Mouse (Mus musculus) midbrain, embryonic 11.5 days (tissue): ENCODE measurements around the gene Epha3. TPM values are rescaled to one million over a fixed set of nuclear protein-coding genes. Genes with fewer than 3 reads are reported as not detected.

Source experiments
- ATAC-seq: fragments of 200-750 bp; cut with Nextera tagmentation; 2 replicates; pipeline ENCODE4 v1.8.0; 2017; ENCODE audit warnings: moderate TSS enrichment, moderate library complexity; ENCODE audit not compliant: low FRiP score
- DNase-seq: peaks from one replicate; pipeline ENCODE4 v3.0.0; 2015; ENCODE audit warnings: low spot score; ENCODE audit errors: missing footprints
- H3K27ac ChIP-seq: fragments of 300-500 bp; sonication (generic); 2 replicates; pipeline ENCODE4 v1.5.1; 2014; ENCODE audit warnings: low read depth, low read length
- H3K27me3 ChIP-seq: fragments of 300-500 bp; sonication (generic); 2 replicates; pipeline ENCODE4 v1.6.1; 2014; ENCODE audit warnings: mild to moderate bottlenecking, low read length, moderate library complexity, mixed read lengths; ENCODE audit not compliant: control insufficient read depth, insufficient read depth
- H3K36me3 ChIP-seq: fragments of 300-500 bp; sonication (generic); 2 replicates; pipeline ENCODE4 v1.6.1; 2014; ENCODE audit warnings: mild to moderate bottlenecking, low read length, moderate library complexity, mixed read lengths; ENCODE audit not compliant: control insufficient read depth, insufficient read depth
- H3K4me1 ChIP-seq: fragments of 300-500 bp; sonication (generic); 2 replicates; pipeline ENCODE4 v1.6.1; 2014; ENCODE audit warnings: low read length; ENCODE audit not compliant: control insufficient read depth, insufficient read depth
- H3K4me2 ChIP-seq: fragments of 300-500 bp; sonication (generic); 2 replicates; pipeline ENCODE4 v1.6.1; 2014; ENCODE audit warnings: mild to moderate bottlenecking, moderate library complexity
- H3K4me3 ChIP-seq: fragments of 300-500 bp; sonication (generic); 2 replicates; pipeline ENCODE4 v1.5.1; 2014; ENCODE audit warnings: low read depth, low read length
- H3K9ac ChIP-seq: fragments of 300-500 bp; sonication (generic); 2 replicates; pipeline ENCODE4 v1.6.1; 2014; ENCODE audit warnings: low read length
- H3K9me3 ChIP-seq: fragments of 300-500 bp; sonication (generic); 2 replicates; pipeline ENCODE4 v1.6.1; 2016; ENCODE audit warnings: low read length; ENCODE audit not compliant: control insufficient read depth
- WGBS: fragments of 180-500 bp; shearing (Covaris S2); extraction: QIAGEN DNeasy Blood & Tissue Kit; methylation state at CpG from one replicate; pipeline ENCODE4 v1.1.7; 2014; 5-methylcytosine and 5-hydroxymethylcytosine counted together
- polyA plus RNA-seq: library from polyadenylated mRNA; unstranded; fragments of >200 nt; fragmentation: Nextera tagmentation; extraction: Ambion mirVana; gene quantifications from 2 replicates; pipeline ENCODE4 v1.2.1, GENCODE M21; 2014

The Epha3 gene
- 35.0 and 37.9 TPM in 2 replicates for polyA plus RNA-seq

DNA sequence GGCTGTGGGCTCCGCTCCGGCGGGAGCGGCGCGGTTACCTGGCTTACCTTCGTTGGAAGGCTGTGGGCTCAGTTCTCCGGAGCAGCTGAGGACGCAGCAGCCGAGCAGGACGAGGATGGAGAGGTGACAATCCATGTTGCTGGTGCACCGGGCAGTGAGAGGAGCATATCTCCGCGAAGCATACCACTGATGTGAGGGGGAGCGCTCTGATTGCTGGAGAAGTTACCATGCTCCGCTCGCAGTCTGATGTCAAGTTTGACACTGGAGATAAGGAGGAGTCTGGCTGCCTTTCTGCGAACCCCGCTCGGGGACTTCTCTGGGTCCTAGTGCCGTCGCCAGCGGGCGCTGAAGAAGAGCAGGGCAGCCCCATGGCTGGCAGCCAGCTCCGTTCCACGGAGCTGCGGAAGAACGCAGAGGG, at the start of gene Epha3:
Gene Epha3, minus strand, starts transcription at position 263 of the 418 bp plus-strand sequence.
- Histone ChIP-seq H3K9ac (peak within 1 kb of the TSS; percentile 57; the same call in 1 of the 2 replicates), H3K9me3 (no peaks in the 10 kb centered on the region), H3K4me2 (peak within 1 kb of the TSS; percentile 75), H3K36me3 (no peaks in the 10 kb centered on the region), H3K4me3 (peak within 1 kb of the TSS; percentile 58), H3K4me1 (peaks cover 4% of the 10 kb centered on the region; the same call in 1 of the 2 replicates), H3K27ac (peak within 1 kb of the TSS; percentile 16; the same call in 1 of the 2 replicates), H3K27me3 (peaks cover 14% of the 10 kb centered on the region)
- ATAC-seq (peak; percentile 91), DNase-seq (peak; percentile 98)
- WGBS = under 1% methylated on average over 28 of the region's 28 CpGs

DNA sequence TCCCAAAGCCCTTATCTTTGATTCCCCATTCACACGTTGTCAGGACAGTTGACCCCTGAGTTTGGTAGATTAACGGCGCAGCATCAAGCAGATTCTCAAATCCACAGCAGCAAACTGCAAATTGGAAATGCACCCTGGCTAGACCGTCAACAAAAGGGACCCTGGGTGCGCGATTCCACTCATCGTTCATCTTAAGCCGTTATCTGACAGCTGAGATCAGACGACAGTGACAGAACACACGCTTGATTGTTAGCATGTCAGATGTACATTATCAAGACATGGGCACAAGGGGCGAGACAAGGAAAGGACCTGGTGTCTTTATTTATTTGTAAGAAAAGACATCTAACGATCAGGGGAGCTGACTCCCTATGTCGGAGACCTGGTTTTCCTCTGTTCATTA, 39.5 kb upstream of the Epha3 start:
- Histone ChIP-seq H3K9me3 (no peaks in the 10 kb centered on the region), H3K36me3 (no peaks in the 10 kb centered on the region), H3K9ac (no peak overlapping the region), H3K27ac (no peak overlapping the region), H3K27me3 (no peaks in the 10 kb centered on the region), H3K4me2 (no peak overlapping the region), H3K4me1 (no peaks in the 10 kb centered on the region), H3K4me3 (no peak overlapping the region)
- no peak for ATAC-seq
- DNase-seq = no peak
- 73% methylated on average over 13 of the region's 13 CpGs for WGBS

DNA sequence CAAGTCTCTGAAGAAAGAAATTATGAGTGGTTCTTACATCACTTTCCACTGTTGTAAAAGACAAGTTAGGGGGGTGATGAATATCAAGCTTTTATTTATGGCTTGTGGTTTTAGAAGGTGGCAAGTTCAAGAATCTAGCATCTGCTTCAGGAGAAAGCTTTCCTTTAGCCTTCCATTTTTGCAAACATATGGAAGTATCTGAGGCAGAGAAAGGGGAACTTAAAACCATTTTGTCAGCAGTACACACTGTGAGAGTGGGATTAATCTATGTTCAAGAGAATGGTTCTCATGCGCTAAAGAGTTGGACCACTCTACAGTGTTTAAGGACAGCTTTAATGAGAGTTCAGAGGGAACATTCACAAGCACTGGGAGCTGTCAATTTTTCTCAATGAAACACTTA, 17.2 kb upstream of the Epha3 start:
- no peaks in the 10 kb centered on the region for H3K27me3 ChIP-seq
- no peak overlapping the region for H3K27ac ChIP-seq
- DNase-seq = no peak
- no peak overlapping the region for H3K4me2 ChIP-seq
- no peaks in the 10 kb centered on the region for H3K9me3 ChIP-seq
- no peaks in the 10 kb centered on the region for H3K4me1 ChIP-seq
- ATAC-seq = no peak
- no peak overlapping the region for H3K4me3 ChIP-seq
- H3K36me3 ChIP-seq = no peaks in the 10 kb centered on the region
- 96% methylated on average over 1 of the region's 1 CpGs for WGBS
- no peak overlapping the region for H3K9ac ChIP-seq

DNA sequence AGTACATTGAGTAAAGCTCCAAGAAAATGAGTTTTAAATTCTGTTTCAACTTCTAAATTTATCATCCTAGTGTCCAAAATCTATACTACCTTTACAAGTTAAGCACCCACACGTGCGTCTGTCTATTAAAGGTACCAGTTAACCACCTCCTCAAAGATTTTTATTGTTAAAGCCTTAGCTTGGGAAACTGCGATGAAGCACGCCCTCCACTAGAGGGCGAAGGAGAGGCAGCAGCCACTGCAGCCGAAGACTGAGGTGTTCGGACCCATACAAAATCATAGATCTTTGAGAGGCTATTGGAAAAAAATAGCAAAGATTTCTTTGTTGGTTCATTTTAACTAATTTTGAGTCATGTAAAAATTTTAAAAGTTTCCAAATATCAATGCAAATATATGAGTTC, 8.3 kb upstream of the Epha3 start:
- peak; percentile 73 for ATAC-seq
- no peak overlapping the region for H3K9ac ChIP-seq
- H3K27ac ChIP-seq = no peak overlapping the region
- no peak overlapping the region for H3K4me3 ChIP-seq
- H3K9me3 ChIP-seq = no peaks in the 10 kb centered on the region
- H3K4me2 ChIP-seq = no peak overlapping the region
- peak; percentile 90 for DNase-seq
- 14% methylated on average over 7 of the region's 7 CpGs for WGBS
- H3K4me1 ChIP-seq = 0 out of 2 replicates have a peak, but pooled peaks cover 2% of the 10 kb centered on the region
- peaks cover 5% of the 10 kb centered on the region for H3K27me3 ChIP-seq
- H3K36me3 ChIP-seq = no peaks in the 10 kb centered on the region

DNA sequence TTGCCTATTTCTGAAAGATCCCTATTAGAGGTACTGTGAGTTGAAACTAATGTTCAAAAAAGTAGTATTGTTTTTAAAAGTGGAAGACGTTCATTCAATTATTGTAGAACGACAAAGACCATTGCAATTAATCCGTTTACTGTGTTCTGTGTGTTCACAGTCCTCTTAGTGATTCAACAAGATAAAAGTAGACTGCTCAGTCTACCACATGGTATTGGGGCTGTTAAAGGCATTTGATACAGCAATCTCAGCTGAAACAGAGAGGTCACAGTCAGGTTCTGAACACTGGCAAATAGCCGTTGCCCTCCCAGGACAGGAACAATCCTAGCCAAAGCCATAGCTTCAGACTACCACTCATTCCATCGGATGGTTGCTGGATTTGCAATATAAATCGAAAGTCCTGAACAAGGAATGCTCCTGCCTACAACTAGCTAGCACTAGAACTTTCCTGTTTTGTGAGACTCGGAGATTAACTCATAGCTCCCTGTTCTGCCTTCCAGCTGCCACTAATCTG, 545 bp upstream of the Epha3 start:
- 29% methylated on average over 7 of the region's 7 CpGs for WGBS
- H3K9me3 ChIP-seq = no peaks in the 10 kb centered on the region
- ATAC-seq = peak; percentile 49; the same call in 1 of the 2 replicates
- H3K9ac ChIP-seq = peak overlapping the region; percentile 57; the same call in 1 of the 2 replicates
- H3K4me3 ChIP-seq = peak overlapping the region; percentile 58
- H3K36me3 ChIP-seq = no peaks in the 10 kb centered on the region
- H3K27ac ChIP-seq = no peak overlapping the region
- H3K4me1 ChIP-seq = peaks cover 5% of the 10 kb centered on the region; the same call in 1 of the 2 replicates
- peak; percentile 90 for DNase-seq
- peak overlapping the region; percentile 75 for H3K4me2 ChIP-seq
- peaks cover 14% of the 10 kb centered on the region for H3K27me3 ChIP-seq

DNA sequence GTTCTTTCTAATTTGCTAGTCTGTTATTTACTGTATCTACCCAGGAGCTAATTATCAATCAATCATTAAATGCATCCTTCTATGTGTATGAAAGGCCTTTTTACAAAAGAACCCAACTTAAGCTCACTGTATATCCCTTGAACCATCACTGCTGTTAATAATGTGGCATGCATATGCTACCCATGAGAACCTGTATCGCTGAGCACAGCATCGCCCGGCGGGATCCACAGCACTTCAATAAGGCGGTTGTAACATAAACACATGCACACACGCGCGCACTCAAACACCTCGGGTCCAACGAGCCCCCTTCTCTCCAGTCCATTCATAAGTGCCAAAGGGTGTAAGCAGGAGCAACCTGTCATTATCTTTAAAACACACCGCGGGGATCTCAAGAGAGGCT, 794 bp downstream of the Epha3 start:
- 3% methylated on average over 12 of the region's 12 CpGs for WGBS
- Histone ChIP-seq H3K36me3 (no peaks in the 10 kb centered on the region), H3K9me3 (no peaks in the 10 kb centered on the region), H3K9ac (peak overlapping the region; percentile 28; the same call in 1 of the 2 replicates), H3K4me2 (peak overlapping the region; percentile 75), H3K27ac (no peak overlapping the region), H3K4me3 (peak overlapping the region; percentile 58), H3K4me1 (peaks cover 4% of the 10 kb centered on the region; the same call in 1 of the 2 replicates), H3K27me3 (peaks cover 14% of the 10 kb centered on the region)
- DNase-seq (peak; percentile 93), ATAC-seq (peak; percentile 47; the same call in 1 of the 2 replicates)

DNA sequence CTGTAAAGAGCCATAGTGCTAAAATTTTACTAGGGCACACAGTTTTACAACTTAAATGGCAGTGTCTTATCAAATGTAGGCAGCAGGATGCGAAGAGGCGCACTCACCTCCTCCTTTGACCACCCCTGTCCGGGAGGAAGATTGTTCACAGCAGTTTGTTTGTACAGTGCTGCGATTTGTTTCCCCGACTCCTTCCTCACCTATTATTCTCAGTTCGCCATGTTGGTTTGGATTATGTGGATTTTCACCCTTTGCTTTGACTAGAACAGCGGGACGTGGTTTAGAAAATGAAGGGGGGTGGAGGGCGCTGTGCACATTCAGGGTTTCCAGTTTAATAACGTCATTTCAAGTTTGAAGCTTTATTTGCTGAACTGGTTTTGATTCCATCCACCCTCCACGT, 6.4 kb downstream of the Epha3 start:
- Histone ChIP-seq H3K27me3 (no peaks in the 10 kb centered on the region; the same call in 1 of the 2 replicates), H3K9ac (peak overlapping the region; percentile 70), H3K4me1 (0 out of 2 replicates have a peak, but pooled peaks cover 2% of the 10 kb centered on the region), H3K4me3 (peak overlapping the region; percentile 53), H3K36me3 (no peaks in the 10 kb centered on the region), H3K4me2 (peak overlapping the region; percentile 64), H3K27ac (peak overlapping the region; percentile 67), H3K9me3 (no peaks in the 10 kb centered on the region)
- under 1% methylated on average over 11 of the region's 11 CpGs for WGBS
- DNase-seq = no peak
- ATAC-seq = peak; percentile 49; the same call in 1 of the 2 replicates

DNA sequence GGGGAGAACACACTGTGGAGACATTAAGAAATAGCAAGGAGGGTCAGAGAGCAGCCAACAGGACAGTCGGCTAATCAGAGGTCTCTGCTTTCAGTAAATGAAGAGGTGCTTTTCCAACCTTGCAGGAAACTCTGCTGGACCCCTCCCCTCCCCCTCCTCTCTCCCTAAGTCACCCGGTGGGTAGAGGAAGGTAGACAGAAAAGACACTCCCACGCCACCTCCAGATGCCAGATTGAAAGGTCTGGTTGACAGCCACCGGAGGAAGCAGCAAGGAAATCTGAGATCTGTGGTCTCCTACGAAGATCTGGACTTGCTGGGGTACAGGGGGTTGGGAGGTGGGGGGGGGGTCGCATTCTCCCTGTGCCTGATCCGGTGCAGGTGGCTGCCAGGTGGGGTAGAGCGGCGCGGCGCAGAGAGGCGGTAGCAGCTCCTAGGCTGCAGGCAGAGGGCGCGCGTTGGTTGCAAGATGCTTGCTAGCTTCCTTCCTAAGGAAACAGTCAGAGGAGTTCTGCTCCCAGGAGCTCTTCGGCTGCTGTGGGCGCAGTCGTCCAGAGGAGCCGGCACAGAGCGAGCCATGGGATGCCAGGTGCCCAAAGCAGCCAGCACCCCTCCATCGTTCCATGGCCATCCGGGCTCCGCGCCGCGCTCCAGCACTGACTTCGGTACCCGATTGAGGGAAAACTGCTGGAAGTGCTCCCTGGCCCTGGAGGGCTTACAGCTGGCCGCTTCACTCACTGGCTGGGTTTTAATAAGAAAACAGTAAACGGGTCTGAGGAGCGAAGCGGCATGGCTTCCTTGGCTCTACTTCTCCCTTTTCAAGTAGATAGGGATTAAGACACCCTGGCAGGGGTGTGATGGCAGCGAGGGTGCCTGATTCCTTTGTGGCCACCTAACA, 7.1 kb downstream of the Epha3 start:
- peak overlapping the region; percentile 70 for H3K9ac ChIP-seq
- H3K27me3 ChIP-seq = no peaks in the 10 kb centered on the region; the same call in 1 of the 2 replicates
- WGBS = 2% methylated on average over 33 of the region's 33 CpGs
- ATAC-seq (peak; percentile 90), DNase-seq (peak; percentile 96)
- H3K27ac ChIP-seq = peak overlapping the region; percentile 67
- H3K9me3 ChIP-seq = no peaks in the 10 kb centered on the region
- H3K4me3 ChIP-seq = peak overlapping the region; percentile 53
- H3K4me2 ChIP-seq = peak overlapping the region; percentile 64
- no peaks in the 10 kb centered on the region for H3K36me3 ChIP-seq
- H3K4me1 ChIP-seq = 0 out of 2 replicates have a peak, but pooled peaks cover 2% of the 10 kb centered on the region

DNA sequence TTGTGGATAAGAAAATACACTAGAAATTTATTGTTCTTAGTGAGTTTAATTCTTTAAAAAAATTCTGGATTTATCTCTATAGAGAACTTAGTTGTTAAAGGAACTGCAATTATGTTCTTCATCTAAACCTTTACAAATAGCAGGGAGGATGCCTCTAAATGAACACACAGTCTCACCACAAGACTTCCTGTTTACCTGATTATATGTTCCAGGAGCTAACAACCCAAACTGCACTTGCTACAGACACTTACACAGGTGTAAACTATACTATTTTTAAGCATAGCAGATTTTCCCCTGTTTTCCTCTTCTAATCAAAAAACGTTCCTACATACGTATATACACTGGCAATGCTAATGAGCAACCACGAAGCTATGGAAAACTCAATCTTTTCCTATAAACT, 13.7 kb downstream of the Epha3 start:
- Histone ChIP-seq H3K27me3 (no peaks in the 10 kb centered on the region), H3K4me1 (no peaks in the 10 kb centered on the region), H3K9ac (no peak overlapping the region), H3K9me3 (no peaks in the 10 kb centered on the region), H3K4me2 (no peak overlapping the region), H3K36me3 (no peaks in the 10 kb centered on the region), H3K27ac (no peak overlapping the region), H3K4me3 (no peak overlapping the region)
- ATAC-seq = no peak
- peak; percentile 77 for DNase-seq
- 88% methylated on average over 3 of the region's 3 CpGs for WGBS
